Mouse (Mus musculus) bone marrow macrophage, adult 2 months (primary cell): ENCODE results near the gene Olfr1438-ps1.

Experiments used
- CTCF ChIP-seq: IDR thresholded peaks from 2 replicates; pipeline ENCODE4 v1.5.1; 2012; ENCODE audit warnings: low read depth, mild to moderate bottlenecking, low read length, moderate library complexity
- POLR2A ChIP-seq: IDR thresholded peaks from 2 replicates; pipeline ENCODE4 v1.6.1; 2012; ENCODE audit warnings: mild to moderate bottlenecking, low read depth, low read length, borderline replicate concordance

- TF ChIP-seq CTCF (no peak), POLR2A (no peak)
Measured at GRCm38 (mm10) chr19:12335810-12336209, at the start of gene Olfr1438-ps1.
